Mouse (Mus musculus): Measurements from ENCODE around the gene Lrfn2. TPM values are rescaled to one million over a fixed set of nuclear protein-coding genes. Genes with fewer than 3 reads are reported as not detected.
A peak's percentile ranks its signal among the peaks of the same experiment; 100 is the strongest.

The Lrfn2 gene
- polyA plus RNA-seq, 1 experiment = not detected

GRCm38 (mm10) chr17:49066748-49067147 lies 134.6 kb downstream of the Lrfn2 start:
- TF ChIP-seq POLR2A (IDR thresholded peaks at IDR 0.05; ENCODE audit: insufficient read depth, low read depth, low read length) = no peak
- TF ChIP-seq CTCF (IDR thresholded peaks at IDR 0.05; ENCODE audit: insufficient read depth, low read depth, low read length) = no peak
- no peak overlapping the region for H3K4me3 ChIP-seq (ENCODE audit: insufficient read depth, low read depth, low read length)
- WGBS = 66% methylated on average over 6 of the region's 6 CpGs

GRCm38 (mm10) chr17:49078168-49078567 lies 146.0 kb downstream of the Lrfn2 start:
- no peak overlapping the region for H3K27ac ChIP-seq (ENCODE audit: insufficient read depth, low read depth, low read length)
- no peak for TF ChIP-seq POLR2A (IDR thresholded peaks at IDR 0.05; ENCODE audit: insufficient read depth, low read depth, low read length)
- no peak for TF ChIP-seq CTCF (IDR thresholded peaks at IDR 0.05; ENCODE audit: insufficient read depth, low read depth, low read length)
- peaks cover 4% of the 10 kb centered on the region for H3K4me1 ChIP-seq (ENCODE audit: control insufficient read depth, insufficient read depth, low read length)
- H3K4me3 ChIP-seq (ENCODE audit: insufficient read depth, low read depth, low read length) = no peak overlapping the region
- WGBS = 50% methylated on average over 2 of the region's 2 CpGs

More at GRCm38 (mm10) chr17:49066748-49067147, 134.6 kb downstream of the Lrfn2 start:
- peaks cover 4% of the 10 kb centered on the region; the same call in 1 of the 2 replicates for H3K4me1 ChIP-seq (ENCODE audit: control insufficient read depth, insufficient read depth, low read length)
- H3K27ac ChIP-seq (ENCODE audit: insufficient read depth, low read depth, low read length) = no peak overlapping the region

GRCm38 (mm10) chr17:49079647-49080046 lies 147.5 kb downstream of the Lrfn2 start:
- 77% methylated on average over 2 of the region's 2 CpGs for WGBS
- H3K4me3 ChIP-seq (ENCODE audit: insufficient read depth, low read depth, low read length) = no peak overlapping the region
- no peak for TF ChIP-seq POLR2A (IDR thresholded peaks at IDR 0.05; ENCODE audit: insufficient read depth, low read depth, low read length)
- H3K4me1 ChIP-seq (ENCODE audit: control insufficient read depth, insufficient read depth, low read length) = peaks cover 12% of the 10 kb centered on the region
- no peak overlapping the region for H3K27ac ChIP-seq (ENCODE audit: insufficient read depth, low read depth, low read length)

GRCm38 (mm10) chr17:49083594-49084380 lies 151.6 kb downstream of the Lrfn2 start:
- 30% methylated on average over 9 of the region's 9 CpGs for WGBS
- Histone ChIP-seq H3K4me3 (ENCODE audit: insufficient read depth, low read depth, low read length) (no peak overlapping the region), H3K4me1 (ENCODE audit: control insufficient read depth, insufficient read depth, low read length) (peaks cover 12% of the 10 kb centered on the region), H3K27ac (ENCODE audit: insufficient read depth, low read depth, low read length) (peak overlapping the region; percentile 77)
- no peak for TF ChIP-seq CTCF (IDR thresholded peaks at IDR 0.05; ENCODE audit: insufficient read depth, low read depth, low read length)
- TF ChIP-seq POLR2A (IDR thresholded peaks at IDR 0.05; ENCODE audit: insufficient read depth, low read depth, low read length) = no peak

DNA sequence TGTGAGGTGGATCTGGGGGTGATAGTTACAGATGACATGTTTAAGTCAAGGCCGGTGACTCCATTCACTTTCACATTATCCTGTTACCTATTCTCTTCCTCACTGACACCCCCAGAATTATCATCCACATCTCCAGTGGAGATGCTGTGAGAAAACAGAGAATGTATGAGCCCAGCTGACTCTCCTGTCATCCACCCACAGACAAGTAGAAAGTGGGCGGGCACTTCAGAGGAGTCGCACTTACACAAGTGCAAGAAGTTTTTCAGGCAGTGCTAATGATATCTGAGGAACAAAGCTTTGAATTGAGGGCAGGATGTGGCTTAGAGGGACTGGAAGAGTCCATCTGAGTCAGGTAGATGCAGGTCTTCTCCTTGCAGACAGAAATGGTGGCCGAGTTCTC lies 152.9 kb downstream of the Lrfn2 start:
- H3K27ac ChIP-seq (ENCODE audit: insufficient read depth, low read depth, low read length) = no peak overlapping the region
- peaks cover 12% of the 10 kb centered on the region for H3K4me1 ChIP-seq (ENCODE audit: control insufficient read depth, insufficient read depth, low read length)
- no peak for TF ChIP-seq CTCF (IDR thresholded peaks at IDR 0.05; ENCODE audit: insufficient read depth, low read depth, low read length)
- 60% methylated on average over 4 of the region's 4 CpGs for WGBS
- H3K4me3 ChIP-seq (ENCODE audit: insufficient read depth, low read depth, low read length) = no peak overlapping the region

DNA sequence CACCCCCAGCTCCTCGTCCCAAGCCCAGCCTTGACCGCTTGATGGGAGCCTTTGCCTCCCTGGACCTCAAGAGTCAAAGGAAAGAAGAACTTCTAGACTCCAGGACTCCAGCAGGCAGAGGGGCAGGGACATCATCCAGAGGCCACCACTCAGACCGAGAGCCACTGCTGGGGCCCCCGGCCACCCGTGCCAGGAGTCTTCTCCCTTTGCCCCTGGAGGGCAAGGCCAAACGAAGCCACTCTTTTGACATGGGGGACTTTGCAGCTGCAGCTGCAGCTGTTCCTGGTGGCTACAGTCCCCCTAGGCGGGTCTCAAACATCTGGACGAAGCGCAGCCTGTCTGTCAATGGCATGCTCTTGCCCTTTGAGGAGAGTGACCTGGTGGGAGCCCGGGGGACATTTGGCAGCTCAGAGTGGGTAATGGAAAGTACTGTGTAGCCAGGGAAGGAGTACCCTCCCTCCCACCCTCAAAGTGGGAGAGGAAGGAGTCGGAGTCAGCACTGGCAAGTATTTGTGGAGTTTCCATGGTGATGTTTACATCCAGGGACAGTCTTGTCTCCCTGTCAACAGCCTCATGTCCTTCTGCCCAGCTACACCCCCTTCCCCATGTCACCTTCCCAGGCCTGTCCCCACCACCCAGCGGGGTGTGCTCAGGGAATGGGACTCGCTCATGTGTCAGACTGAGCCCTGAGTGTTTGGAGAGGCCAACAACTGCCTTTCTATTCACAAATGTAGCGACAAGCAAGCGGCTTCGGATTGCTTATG lies 164.8 kb downstream of the Lrfn2 start:
- Histone ChIP-seq H3K4me1 (ENCODE audit: control insufficient read depth, insufficient read depth, low read length) (no peaks in the 10 kb centered on the region), H3K4me3 (ENCODE audit: insufficient read depth, low read depth, low read length) (no peak overlapping the region), H3K27ac (ENCODE audit: insufficient read depth, low read depth, low read length) (no peak overlapping the region)
- TF ChIP-seq CTCF (IDR thresholded peaks at IDR 0.05; ENCODE audit: insufficient read depth, low read depth, low read length) (no peak), POLR2A (IDR thresholded peaks at IDR 0.05; ENCODE audit: insufficient read depth, low read depth, low read length) (no peak)
- 84% methylated on average over 16 of the region's 16 CpGs for WGBS

DNA sequence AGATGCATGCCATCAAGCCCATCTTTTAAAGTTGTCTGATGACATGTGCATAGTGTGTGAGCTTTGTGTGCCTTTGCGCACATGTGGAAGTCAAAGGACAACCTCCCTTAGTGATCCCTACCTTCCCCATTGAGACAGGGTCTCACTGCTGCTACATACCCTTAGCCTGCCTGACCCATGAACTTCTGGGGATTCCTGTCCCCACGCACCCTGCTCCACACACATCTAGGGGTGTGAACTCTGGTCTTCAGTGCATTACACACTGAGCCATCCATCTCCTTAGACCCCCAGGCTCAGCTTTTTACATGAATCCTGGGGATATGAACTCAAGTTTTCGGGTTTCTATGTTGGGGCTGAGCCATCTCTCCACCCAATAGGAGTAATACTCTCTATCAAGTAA lies 179.2 kb downstream of the Lrfn2 start:
- no peak overlapping the region for H3K4me3 ChIP-seq (ENCODE audit: insufficient read depth, low read depth, low read length)
- no peak overlapping the region for H3K27ac ChIP-seq (ENCODE audit: insufficient read depth, low read depth, low read length)
- TF ChIP-seq POLR2A (IDR thresholded peaks at IDR 0.05; ENCODE audit: insufficient read depth, low read depth, low read length) (no peak), CTCF (IDR thresholded peaks at IDR 0.05; ENCODE audit: insufficient read depth, low read depth, low read length) (no peak)
- 95% methylated on average over 3 of the region's 3 CpGs for WGBS
- no peaks in the 10 kb centered on the region for H3K4me1 ChIP-seq (ENCODE audit: control insufficient read depth, insufficient read depth, low read length)

DNA sequence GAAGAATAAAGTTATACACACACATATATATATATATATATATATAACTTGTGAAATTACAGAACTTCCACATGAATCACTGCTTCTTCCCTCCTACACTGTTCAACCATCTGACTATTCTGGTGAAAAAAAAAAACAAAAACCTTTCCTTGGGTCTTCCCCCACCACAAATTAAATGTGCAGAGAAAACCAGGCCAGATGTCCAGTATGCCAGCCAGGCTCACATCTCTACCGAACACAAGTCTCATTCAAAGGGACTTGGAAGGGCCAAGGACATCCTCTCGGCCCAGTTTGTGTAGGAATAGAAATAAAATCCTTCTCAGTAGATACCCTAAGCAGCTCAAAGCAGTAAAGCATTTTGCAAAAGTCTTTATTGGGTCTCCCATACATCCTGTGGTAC lies 179.7 kb downstream of the Lrfn2 start:
- H3K27ac ChIP-seq (ENCODE audit: insufficient read depth, low read depth, low read length) = no peak overlapping the region
- TF ChIP-seq POLR2A (IDR thresholded peaks at IDR 0.05; ENCODE audit: insufficient read depth, low read depth, low read length) = no peak
- no peak for TF ChIP-seq CTCF (IDR thresholded peaks at IDR 0.05; ENCODE audit: insufficient read depth, low read depth, low read length)
- no peak overlapping the region for H3K4me3 ChIP-seq (ENCODE audit: insufficient read depth, low read depth, low read length)
- WGBS = 61% methylated on average over 2 of the region's 2 CpGs
- no peaks in the 10 kb centered on the region for H3K4me1 ChIP-seq (ENCODE audit: control insufficient read depth, insufficient read depth, low read length)

- H3K4me1 ChIP-seq (ENCODE audit: control insufficient read depth, insufficient read depth, low read length) = no peaks in the 10 kb centered on the region
- no peak overlapping the region for H3K27ac ChIP-seq (ENCODE audit: insufficient read depth, low read depth, low read length)
- TF ChIP-seq CTCF (IDR thresholded peaks at IDR 0.05; ENCODE audit: insufficient read depth, low read depth, low read length) (no peak), POLR2A (IDR thresholded peaks at IDR 0.05; ENCODE audit: insufficient read depth, low read depth, low read length) (no peak)
- no peak overlapping the region for H3K4me3 ChIP-seq (ENCODE audit: insufficient read depth, low read depth, low read length)
- 65% methylated on average over 3 of the region's 3 CpGs for WGBS
Measured at GRCm38 (mm10) chr17:49113336-49113735, 181.2 kb downstream of the Lrfn2 start.
